Mouse (Mus musculus) common myeloid progenitor, adult 5-6 weeks (primary cell): ENCODE data around the gene Plek. TPM values are rescaled to one million over a fixed set of nuclear protein-coding genes. Genes with fewer than 3 reads are reported as not detected.

Experiments
- ATAC-seq: replicated peaks from 2 replicates; pipeline ENCODE4 v1.8.0; 2016; ENCODE audit warnings: low read depth, mild to moderate bottlenecking, moderate TSS enrichment, inconsistent platforms; ENCODE audit not compliant: poor library complexity, severe bottlenecking
- total RNA-seq: library from RNA; stranded (forward); fragments of 200-1000, 187-1606 nt; gene quantifications from 2 replicates; pipeline ENCODE4 v1.2.3, GENCODE M21; 2017

Plek gene
- total RNA-seq, 1 experiment from 2014 or later, result 144 TPM

GRCm38 (mm10) chr11:17002739-17003373 is 49.3 kb downstream of the Plek start:
- ATAC-seq, result peak; percentile 29

GRCm38 (mm10) chr11:17000353-17001334 is 51.5 kb downstream of the Plek start:
- ATAC-seq, result peak; percentile 18

GRCm38 (mm10) chr11:16999933-17000332 is 52.2 kb downstream of the Plek start:
- ATAC-seq, result no peak

GRCm38 (mm10) chr11:16999387-16999786 is 52.8 kb downstream of the Plek start:
- ATAC-seq, result peak; percentile 20

- no peak for ATAC-seq
Observed at GRCm38 (mm10) chr11:16997465-16997864, 54.7 kb downstream of the Plek start.

GRCm38 (mm10) chr11:16996818-16997217 is 55.4 kb downstream of the Plek start:
- ATAC-seq, result no peak

- peak; percentile 30; the same call in 1 of the 2 replicates for ATAC-seq
Observed at GRCm38 (mm10) chr11:16992880-16993279, 59.3 kb downstream of the Plek start.

- no peak for ATAC-seq
Observed at GRCm38 (mm10) chr11:16989885-16990284, 62.3 kb downstream of the Plek start.

- ATAC-seq, result peak; percentile 53
Observed at GRCm38 (mm10) chr11:16987745-16988328, 64.3 kb downstream of the Plek start.

- no peak for ATAC-seq
Observed at GRCm38 (mm10) chr11:16986550-16987187, 65.5 kb downstream of the Plek start.

GRCm38 (mm10) chr11:16978161-16978707 is 73.9 kb downstream of the Plek start:
- ATAC-seq, result peak; percentile 45

GRCm38 (mm10) chr11:16977611-16978010 is 74.6 kb downstream of the Plek start:
- ATAC-seq, result peak; percentile 40

GRCm38 (mm10) chr11:16976937-16977336 is 75.2 kb downstream of the Plek start:
- peak; percentile 84 for ATAC-seq

GRCm38 (mm10) chr11:16973086-16973485 is 79.1 kb downstream of the Plek start:
- ATAC-seq, result no peak

- ATAC-seq, result no peak
Observed at GRCm38 (mm10) chr11:16972027-16972426, 80.2 kb downstream of the Plek start.

- peak; percentile 76 for ATAC-seq
Observed at GRCm38 (mm10) chr11:16969650-16970049, 82.5 kb downstream of the Plek start.

GRCm38 (mm10) chr11:16967806-16968205 is 84.4 kb downstream of the Plek start:
- peak; percentile 82 for ATAC-seq

GRCm38 (mm10) chr11:16958520-16958919 is 93.7 kb downstream of the Plek start:
- no peak for ATAC-seq

- ATAC-seq, result no peak
Observed at GRCm38 (mm10) chr11:16957030-16957429, 95.2 kb downstream of the Plek start.
